Mouse (Mus musculus) neural tube, embryonic 15.5 days (tissue): Measurements from ENCODE around the gene Fabp7. TPM values are rescaled to one million over a fixed set of nuclear protein-coding genes. Genes with fewer than 3 reads are reported as not detected.

Source experiments
- ATAC-seq: fragments of 200-750 bp; cut with Nextera tagmentation; 2 replicates; pipeline ENCODE4 v1.8.0; 2017; ENCODE audit warnings: mild to moderate bottlenecking, moderate TSS enrichment, moderate library complexity; ENCODE audit not compliant: low FRiP score
- H3K27ac ChIP-seq: fragments of 300-500 bp; sonication (generic); replicated peaks from 2 replicates; pipeline ENCODE4 v1.5.1; 2015; ENCODE audit warnings: mild to moderate bottlenecking, inconsistent platforms
- H3K27me3 ChIP-seq: fragments of 300-500 bp; sonication (generic); replicated peaks from 2 replicates; pipeline ENCODE4 v1.6.1; 2015; ENCODE audit warnings: inconsistent platforms
- H3K36me3 ChIP-seq: fragments of 300-500 bp; sonication (generic); 2 replicates; pipeline ENCODE4 v1.6.1; 2015; ENCODE audit warnings: inconsistent platforms
- H3K4me1 ChIP-seq: fragments of 300-500 bp; sonication (generic); 2 replicates; pipeline ENCODE4 v1.6.1; 2015; ENCODE audit warnings: inconsistent platforms
- H3K4me2 ChIP-seq: fragments of 300-500 bp; sonication (generic); 2 replicates; pipeline ENCODE4 v1.6.1; 2015; ENCODE audit warnings: inconsistent platforms, mild to moderate bottlenecking, moderate library complexity
- H3K4me3 ChIP-seq: fragments of 300-500 bp; sonication (generic); replicated peaks from 2 replicates; pipeline ENCODE4 v1.5.1; 2015; ENCODE audit warnings: mild to moderate bottlenecking, inconsistent platforms
- H3K9ac ChIP-seq: fragments of 300-500 bp; sonication (generic); replicated peaks from 2 replicates; pipeline ENCODE4 v1.6.1; 2015; ENCODE audit warnings: mild to moderate bottlenecking, inconsistent platforms
- H3K9me3 ChIP-seq: fragments of 300-500 bp; sonication (generic); replicated peaks from 2 replicates; pipeline ENCODE4 v1.6.1; 2016; ENCODE audit warnings: inconsistent platforms
- WGBS: fragments of 180-500 bp; shearing (Covaris S2); methylation state at CpG from one replicate; pipeline ENCODE4 v1.1.7; 2015; ENCODE audit warnings: mixed read lengths; 5-methylcytosine and 5-hydroxymethylcytosine counted together
- polyA plus RNA-seq: library from polyadenylated mRNA; unstranded; fragments of >200 nt; fragmentation: Nextera tagmentation; extraction: Ambion mirVana; gene quantifications from 2 replicates; pipeline ENCODE4 v1.2.1, GENCODE M21; 2015

Gene Fabp7
- polyA plus RNA-seq, 1 experiment from 2014 or later, result 2,236 TPM

DNA sequence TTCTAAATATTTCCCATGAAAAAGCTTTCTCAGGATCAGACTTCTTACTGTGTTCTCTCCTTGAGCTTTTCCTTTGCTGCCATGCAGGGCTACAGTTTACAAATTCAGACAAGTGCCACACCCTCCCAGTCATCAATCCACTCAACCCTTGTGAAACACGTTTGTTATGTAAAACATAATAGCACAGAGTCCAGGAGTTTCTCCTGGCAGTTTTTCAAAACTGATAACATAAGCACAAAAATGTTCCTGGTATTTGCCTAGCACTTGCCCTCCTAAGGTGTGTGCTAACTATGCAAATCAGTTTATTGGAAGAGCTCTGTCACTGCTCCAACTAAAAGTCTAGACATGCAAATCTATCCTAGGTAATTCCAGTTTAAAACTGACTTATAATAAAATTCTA lies 21.6 kb upstream of the Fabp7 start:
- ATAC-seq, result no peak
- H3K4me3 ChIP-seq, result no peak overlapping the region

GRCm38 (mm10) chr10:57783289-57784130 lies 1.2 kb upstream of the Fabp7 start:
- Histone ChIP-seq H3K9ac (no peak overlapping the region), H3K27me3 (no peaks in the 10 kb centered on the region), H3K36me3 (no peaks in the 10 kb centered on the region), H3K4me3 (peak overlapping the region; percentile 21; the same call in 1 of the 2 replicates), H3K4me1 (peaks cover 22% of the 10 kb centered on the region; the same call in 1 of the 2 replicates), H3K27ac (peak overlapping the region; percentile 84), H3K4me2 (peak overlapping the region; percentile 53), H3K9me3 (no peaks in the 10 kb centered on the region)
- WGBS, result 13% methylated on average over 13 of the region's 13 CpGs
- peak; percentile 74 for ATAC-seq

More for the DNA sequence above, 21.6 kb upstream of the Fabp7 start:
- H3K27ac ChIP-seq, result no peak overlapping the region
- 16% methylated on average over 1 of the region's 1 CpGs for WGBS
- no peaks in the 10 kb centered on the region for H3K9me3 ChIP-seq
- no peaks in the 10 kb centered on the region for H3K36me3 ChIP-seq
- no peaks in the 10 kb centered on the region for H3K4me1 ChIP-seq
- no peak overlapping the region for H3K4me2 ChIP-seq
- no peaks in the 10 kb centered on the region for H3K27me3 ChIP-seq
- no peak overlapping the region for H3K9ac ChIP-seq

GRCm38 (mm10) chr10:57784131-57784875 lies 378 bp upstream of the Fabp7 start:
- H3K9me3 ChIP-seq, result no peaks in the 10 kb centered on the region

DNA sequence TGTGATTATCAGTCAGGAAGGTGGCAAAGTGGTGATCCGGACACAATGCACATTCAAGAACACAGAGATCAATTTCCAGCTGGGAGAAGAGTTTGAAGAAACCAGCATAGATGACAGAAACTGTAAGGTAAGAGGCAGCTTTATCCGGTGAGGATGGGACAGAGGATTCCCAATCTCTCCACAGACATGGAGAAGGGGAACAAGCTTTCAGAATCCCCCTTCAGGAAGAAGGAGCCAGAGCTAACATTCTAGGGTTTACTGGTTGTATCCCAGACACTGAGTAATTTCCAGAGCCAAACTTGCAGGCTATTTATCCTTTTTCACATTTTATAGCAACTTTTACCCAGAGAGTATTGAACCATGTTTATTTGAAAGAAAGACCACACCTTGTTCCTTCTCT lies 871 bp downstream of the Fabp7 start:
- Histone ChIP-seq H3K9ac (peak overlapping the region; percentile 45), H3K27ac (peak overlapping the region; percentile 84), H3K4me1 (peaks cover 22% of the 10 kb centered on the region; the same call in 1 of the 2 replicates), H3K4me3 (peak overlapping the region; percentile 37), H3K9me3 (no peaks in the 10 kb centered on the region), H3K36me3 (no peaks in the 10 kb centered on the region), H3K27me3 (no peaks in the 10 kb centered on the region), H3K4me2 (peak overlapping the region; percentile 53)
- ATAC-seq, result no peak
- 21% methylated on average over 2 of the region's 2 CpGs for WGBS

More at GRCm38 (mm10) chr10:57784131-57784875, 378 bp upstream of the Fabp7 start:
- Histone ChIP-seq H3K4me3 (peak overlapping the region; percentile 37), H3K27ac (peak overlapping the region; percentile 84), H3K4me2 (peak overlapping the region; percentile 53), H3K9ac (peak overlapping the region; percentile 45), H3K4me1 (peaks cover 22% of the 10 kb centered on the region; the same call in 1 of the 2 replicates), H3K36me3 (no peaks in the 10 kb centered on the region), H3K27me3 (no peaks in the 10 kb centered on the region)
- ATAC-seq, result peak; percentile 87
- 11% methylated on average over 7 of the region's 7 CpGs for WGBS

GRCm38 (mm10) chr10:57792957-57793356 lies 8.3 kb downstream of the Fabp7 start:
- Histone ChIP-seq H3K9me3 (no peaks in the 10 kb centered on the region), H3K36me3 (no peaks in the 10 kb centered on the region), H3K9ac (no peak overlapping the region), H3K27me3 (no peaks in the 10 kb centered on the region), H3K4me2 (no peak overlapping the region), H3K27ac (no peak overlapping the region), H3K4me1 (peaks cover 18% of the 10 kb centered on the region), H3K4me3 (no peak overlapping the region)
- 94% methylated on average over 1 of the region's 1 CpGs for WGBS
- no peak for ATAC-seq

GRCm38 (mm10) chr10:57794018-57794417 lies 9.3 kb downstream of the Fabp7 start, which contains the start of gene Smpdl3a:
TSS of gene Smpdl3a (plus strand) at chr10:57794335.
- Histone ChIP-seq H3K9me3 (no peaks in the 10 kb centered on the region), H3K9ac (peak within 1 kb of the TSS; percentile 71), H3K4me3 (peak within 1 kb of the TSS; percentile 63), H3K4me1 (peaks cover 18% of the 10 kb centered on the region), H3K27ac (peak within 1 kb of the TSS; percentile 74), H3K36me3 (no peaks in the 10 kb centered on the region), H3K4me2 (peak within 1 kb of the TSS; percentile 94), H3K27me3 (no peaks in the 10 kb centered on the region)
- 82% methylated on average over 7 of the region's 7 CpGs for WGBS
- 0 out of 2 replicates have a peak, but pooled peaks have one; percentile 6 for ATAC-seq

- Histone ChIP-seq H3K27me3 (no peaks in the 10 kb centered on the region), H3K9me3 (no peaks in the 10 kb centered on the region), H3K4me3 (peak overlapping the region; percentile 63), H3K4me2 (peak overlapping the region; percentile 94), H3K27ac (peak overlapping the region; percentile 74), H3K4me1 (peaks cover 18% of the 10 kb centered on the region), H3K36me3 (no peaks in the 10 kb centered on the region), H3K9ac (peak overlapping the region; percentile 71)
- WGBS, result under 1% methylated on average over 44 of the region's 44 CpGs
- peak; percentile 80 for ATAC-seq
Measured at GRCm38 (mm10) chr10:57794491-57795461, 10.1 kb downstream of the Fabp7 start.

DNA sequence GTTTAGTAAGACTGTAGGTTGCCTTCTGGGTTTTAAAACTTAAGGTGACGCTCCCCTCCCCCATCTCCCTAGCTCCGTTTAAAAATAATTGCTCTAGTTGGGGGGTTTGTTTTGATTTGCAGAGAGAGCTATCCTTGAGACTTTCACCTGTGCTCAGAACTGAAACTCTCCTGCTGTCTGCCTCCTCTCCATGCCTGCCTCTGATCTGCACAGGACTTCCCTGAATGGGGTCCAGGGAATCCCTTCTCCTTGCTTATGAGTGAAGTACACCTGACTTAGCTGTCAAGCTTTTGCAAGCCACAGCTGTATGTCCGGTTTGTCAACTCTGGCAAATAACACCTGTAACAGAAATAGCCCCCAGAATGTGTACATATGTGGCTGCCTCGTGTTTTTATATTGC lies 10.9 kb downstream of the Fabp7 start:
- no peak for ATAC-seq
- Histone ChIP-seq H3K4me3 (peak overlapping the region; percentile 63), H3K4me1 (peaks cover 18% of the 10 kb centered on the region), H3K36me3 (no peaks in the 10 kb centered on the region), H3K9me3 (no peaks in the 10 kb centered on the region), H3K4me2 (peak overlapping the region; percentile 94), H3K9ac (peak overlapping the region; percentile 71; the same call in 1 of the 2 replicates), H3K27ac (peak overlapping the region; percentile 74), H3K27me3 (no peaks in the 10 kb centered on the region)
- WGBS, result 47% methylated on average over 4 of the region's 4 CpGs

- H3K27ac ChIP-seq, result no peak overlapping the region
- ATAC-seq, result no peak
- peaks cover 18% of the 10 kb centered on the region for H3K4me1 ChIP-seq
- H3K9ac ChIP-seq, result no peak overlapping the region
- no peaks in the 10 kb centered on the region for H3K9me3 ChIP-seq
- H3K4me2 ChIP-seq, result peak overlapping the region; percentile 94
- 48% methylated on average over 4 of the region's 4 CpGs for WGBS
- no peaks in the 10 kb centered on the region for H3K27me3 ChIP-seq
- H3K36me3 ChIP-seq, result no peaks in the 10 kb centered on the region
- H3K4me3 ChIP-seq, result no peak overlapping the region
Measured at GRCm38 (mm10) chr10:57796057-57796456, 11.4 kb downstream of the Fabp7 start.

DNA sequence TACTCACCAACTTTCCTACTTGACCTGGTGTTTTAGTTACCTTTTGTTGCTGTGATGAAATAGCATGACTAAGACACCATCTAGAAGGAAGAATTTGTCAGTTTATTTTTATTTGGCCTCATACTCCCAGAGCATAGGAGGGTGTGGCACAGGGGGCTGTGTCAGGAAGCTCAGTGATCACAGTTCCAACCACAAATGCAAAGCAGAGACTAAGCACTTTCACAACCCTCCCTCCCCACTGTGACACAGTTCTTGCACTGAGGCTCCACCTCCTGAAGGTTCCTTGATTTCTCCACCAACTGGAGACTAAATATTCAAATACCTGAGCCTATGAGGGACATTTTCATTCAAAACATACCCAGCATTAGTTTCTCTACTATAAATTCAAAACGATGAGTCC lies 14.8 kb downstream of the Fabp7 start:
- Histone ChIP-seq H3K4me1 (peaks cover 13% of the 10 kb centered on the region), H3K4me2 (no peak overlapping the region), H3K4me3 (no peak overlapping the region), H3K9me3 (no peaks in the 10 kb centered on the region), H3K27ac (no peak overlapping the region), H3K9ac (no peak overlapping the region), H3K36me3 (no peaks in the 10 kb centered on the region), H3K27me3 (no peaks in the 10 kb centered on the region)
- ATAC-seq, result no peak
- WGBS, result 92% methylated on average over 1 of the region's 1 CpGs

DNA sequence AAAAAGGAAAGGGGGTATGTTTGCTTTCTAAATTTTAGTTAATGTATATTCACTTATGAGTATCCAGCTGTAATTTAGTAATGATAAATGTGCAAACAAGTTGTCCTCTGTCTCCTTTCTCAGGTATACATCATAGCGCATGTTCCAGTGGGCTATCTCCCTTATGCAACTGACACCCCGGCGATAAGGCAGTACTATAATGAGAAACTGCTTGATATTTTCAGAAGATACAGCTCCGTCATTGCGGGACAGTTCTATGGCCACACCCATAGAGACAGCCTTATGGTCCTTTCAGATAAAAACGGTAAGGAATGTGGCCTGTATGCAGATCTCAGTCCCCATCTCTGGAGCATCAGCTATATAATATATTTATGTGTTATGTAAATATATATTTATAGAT lies 23.1 kb downstream of the Fabp7 start:
- 94% methylated on average over 6 of the region's 6 CpGs for WGBS
- no peaks in the 10 kb centered on the region; the same call in 1 of the 2 replicates for H3K36me3 ChIP-seq
- no peak overlapping the region for H3K4me2 ChIP-seq
- no peak overlapping the region for H3K4me3 ChIP-seq
- H3K27me3 ChIP-seq, result no peaks in the 10 kb centered on the region
- no peaks in the 10 kb centered on the region for H3K4me1 ChIP-seq
- H3K9ac ChIP-seq, result no peak overlapping the region
- no peak for ATAC-seq
- H3K9me3 ChIP-seq, result no peaks in the 10 kb centered on the region
- H3K27ac ChIP-seq, result no peak overlapping the region
